Mouse (Mus musculus) frontal cortex, postnatal 25 days (tissue): Measurements from ENCODE around the gene Gm44511.
"Not testable (repeated sequence)": the region's sequence is repeated elsewhere in the genome, so short reads cannot be mapped to it uniquely, and the experiment has no call there.

ENCODE experiments used
- DNase-seq, 2 experiments: peaks; one replicate each; pipeline ENCODE4 v3.0.0; 2022; ENCODE audit warnings: low spot score in 2 of 2

Gene Gm44511

GRCm38 (mm10) chr6:128761144-128761540, 65.0 kb downstream of the Gm44511 start:
- DNase-seq: no peak

GRCm38 (mm10) chr6:128760416-128761143, 65.5 kb downstream of the Gm44511 start:
- peak; percentile 92 to 93 for DNase-seq

GRCm38 (mm10) chr6:128760016-128760415, 66.1 kb downstream of the Gm44511 start:
- peak; percentile 98 to 99 for DNase-seq

GRCm38 (mm10) chr6:128759221-128759950, 66.7 kb downstream of the Gm44511 start:
- no peak for DNase-seq

- not testable (repeated sequence) for DNase-seq
Observed at GRCm38 (mm10) chr6:128755402-128755763, 70.7 kb downstream of the Gm44511 start.

- DNase-seq: not testable (repeated sequence)
Observed at GRCm38 (mm10) chr6:128754748-128755401, 71.2 kb downstream of the Gm44511 start.

- not testable (repeated sequence) for DNase-seq
Observed at GRCm38 (mm10) chr6:128754265-128754664, 71.8 kb downstream of the Gm44511 start.

GRCm38 (mm10) chr6:128753610-128754224, 72.4 kb downstream of the Gm44511 start:
- peak; percentile 66 to 85 for DNase-seq

GRCm38 (mm10) chr6:128747006-128747405, 79.1 kb downstream of the Gm44511 start:
- not testable (repeated sequence) for DNase-seq

GRCm38 (mm10) chr6:128737445-128737844, 88.7 kb downstream of the Gm44511 start:
- no peak for DNase-seq

GRCm38 (mm10) chr6:128736100-128736499, 90.0 kb downstream of the Gm44511 start:
- no peak for DNase-seq

GRCm38 (mm10) chr6:128734896-128735295, 91.2 kb downstream of the Gm44511 start:
- no peak for DNase-seq

GRCm38 (mm10) chr6:128733908-128734679, 92.0 kb downstream of the Gm44511 start:
- no peak for DNase-seq

GRCm38 (mm10) chr6:128732032-128732431, 94.1 kb downstream of the Gm44511 start:
- DNase-seq: no peak
